Mouse (Mus musculus) right cerebral cortex, postnatal 4 days (tissue): ENCODE results near the gene Cdh3.

Experiments
- DNase-seq: peaks from one replicate; pipeline ENCODE4 v3.0.0-alpha.2; 2022

Cdh3 gene

DNA sequence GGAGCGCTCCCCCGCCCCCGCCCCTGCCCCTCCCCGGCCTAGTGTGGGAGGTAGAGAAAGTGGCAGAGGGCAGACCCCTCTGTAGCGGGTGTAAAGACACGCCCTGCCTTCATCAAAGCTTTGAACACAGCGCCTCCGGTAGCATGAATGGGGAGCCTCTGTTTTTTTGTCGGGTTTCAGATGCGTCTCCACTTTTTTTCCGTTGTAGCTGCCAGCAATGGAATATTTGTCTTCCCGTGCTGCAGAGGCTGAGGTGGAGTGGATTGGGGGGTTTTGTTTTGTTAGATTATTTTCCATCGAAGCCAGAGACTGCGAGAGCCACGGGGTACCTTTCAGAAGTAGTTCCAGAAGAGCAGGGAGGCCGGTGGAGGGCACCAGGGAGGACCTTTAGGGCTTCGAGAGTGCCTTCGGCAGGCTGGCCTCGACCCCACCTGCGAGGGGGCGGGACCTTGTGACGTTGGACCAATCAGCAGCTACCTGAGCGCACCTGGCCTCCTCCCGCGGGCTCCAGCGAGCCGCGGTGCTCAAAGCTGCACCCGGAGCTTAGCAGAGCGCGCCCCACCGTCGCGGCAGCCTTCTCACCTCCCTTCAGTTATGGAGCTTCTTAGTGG lies at the start of gene Cdh3:
Gene Cdh3, plus strand, starts transcription at position 527 of the 611 bp plus-strand sequence.
- peak; percentile 19 for DNase-seq

DNA sequence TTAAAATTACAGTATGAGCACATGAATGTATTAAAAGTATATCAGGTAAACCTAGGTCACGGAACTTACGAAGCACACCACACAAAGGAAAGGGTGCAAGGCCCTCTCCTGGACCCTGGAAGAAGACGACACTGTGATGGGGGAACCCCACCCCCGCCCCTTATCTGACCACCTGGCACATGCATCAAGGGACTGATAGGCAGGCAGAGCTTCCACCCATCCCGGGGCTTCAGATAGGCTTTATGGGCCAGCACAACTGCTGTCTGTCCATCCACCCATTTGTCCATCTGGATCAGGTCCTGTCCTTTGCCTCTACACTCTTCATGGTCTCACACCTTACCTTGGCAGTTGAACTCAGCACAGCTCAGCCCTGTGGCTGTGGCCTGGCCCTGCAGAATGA lies 48.6 kb upstream of the Cdh3 start:
- no peak for DNase-seq

DNA sequence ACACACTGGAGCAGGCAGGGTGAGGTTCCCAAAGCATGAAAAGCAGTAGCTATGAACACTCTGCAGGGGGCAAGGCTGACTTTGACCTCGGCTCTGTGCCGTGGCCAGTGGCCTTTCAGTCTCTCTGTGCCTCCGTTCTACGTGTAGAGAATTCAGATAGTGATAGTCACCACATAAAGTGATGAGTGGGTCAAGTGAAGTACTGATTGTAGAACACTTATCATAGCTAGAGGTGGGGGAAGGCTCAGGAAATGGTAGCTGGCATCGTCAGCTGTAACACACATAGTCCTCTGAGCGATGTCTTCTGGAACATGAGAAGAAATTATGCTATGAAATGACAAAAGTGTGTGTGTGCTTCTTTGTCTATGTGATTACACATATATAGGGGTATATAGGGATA lies 46.9 kb upstream of the Cdh3 start:
- DNase-seq = no peak

DNA sequence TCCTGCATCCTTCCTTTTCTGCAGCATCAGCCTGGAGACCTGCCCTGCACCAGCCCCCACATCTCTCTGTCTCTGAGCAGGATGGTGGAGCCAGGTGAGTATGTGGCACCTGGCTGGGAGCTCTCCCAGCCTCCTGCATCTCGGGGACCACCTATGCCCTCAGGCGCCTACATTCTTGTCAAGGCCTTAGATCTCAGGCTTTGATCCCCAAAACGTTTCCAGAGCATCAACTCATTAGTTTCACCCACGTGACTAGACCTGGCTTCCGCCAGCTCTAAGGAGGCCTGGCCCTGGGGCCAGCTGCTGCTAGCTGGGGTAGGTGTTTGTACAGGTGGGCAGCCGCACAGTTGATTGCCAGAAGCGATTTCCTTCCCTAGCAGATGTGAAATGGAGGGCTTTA lies 41.2 kb upstream of the Cdh3 start:
- DNase-seq = no peak

DNA sequence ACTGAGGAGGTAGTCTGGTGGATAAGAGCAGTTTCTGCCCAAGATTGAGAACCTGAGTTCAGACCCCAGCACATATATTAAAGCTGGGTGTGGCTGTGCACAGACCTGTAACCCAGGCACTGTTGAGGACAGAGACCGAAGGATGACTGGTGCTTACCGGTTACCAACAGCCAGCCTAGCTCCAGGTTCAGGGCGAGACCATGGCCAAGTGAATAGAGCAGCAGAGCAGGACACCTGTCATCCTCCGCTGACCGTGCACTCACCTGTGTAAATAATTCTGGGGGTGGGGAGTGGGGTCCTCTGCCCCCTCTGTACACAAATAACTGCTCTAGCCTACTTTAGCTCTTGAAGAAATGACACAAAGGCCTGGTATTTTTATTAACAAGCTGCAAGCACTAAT lies 36.7 kb upstream of the Cdh3 start:
- DNase-seq = no peak

DNA sequence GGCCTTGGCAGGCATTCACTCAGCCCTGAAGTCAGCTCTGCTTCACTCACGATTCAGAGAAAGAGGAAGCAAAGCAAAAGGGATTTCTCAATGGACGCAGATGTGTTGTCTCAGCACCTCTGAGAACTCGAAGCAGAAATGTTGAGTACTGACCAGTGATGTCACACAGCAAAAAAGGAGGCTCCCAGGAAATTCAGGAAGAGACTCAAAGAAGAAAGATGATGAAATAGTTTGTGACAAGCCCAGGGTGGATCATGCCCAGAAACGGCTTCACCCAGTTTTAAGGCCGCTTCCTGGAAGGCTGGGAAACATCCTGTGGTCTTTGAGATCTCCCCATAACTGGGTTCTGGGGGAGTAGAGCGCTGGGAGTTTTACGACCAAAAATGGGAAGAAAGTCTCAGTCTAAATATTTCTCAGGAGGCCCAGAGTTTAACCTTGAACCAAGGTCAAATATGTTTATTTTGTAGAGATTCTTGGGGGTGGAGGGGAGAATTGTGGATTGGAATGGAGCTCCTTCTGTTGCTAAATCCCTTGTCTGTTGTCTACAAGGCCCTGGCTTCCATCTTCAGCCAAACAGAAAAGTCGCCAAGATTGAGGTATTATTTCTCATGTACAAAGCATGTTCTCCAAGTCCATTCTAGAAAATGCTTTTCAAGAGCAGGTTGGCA lies 10.5 kb upstream of the Cdh3 start, which contains the start of gene 6030452D12Rik:
Gene 6030452D12Rik, plus strand, starts transcription at position 505 of the 668 bp plus-strand sequence.
- no peak for DNase-seq

DNA sequence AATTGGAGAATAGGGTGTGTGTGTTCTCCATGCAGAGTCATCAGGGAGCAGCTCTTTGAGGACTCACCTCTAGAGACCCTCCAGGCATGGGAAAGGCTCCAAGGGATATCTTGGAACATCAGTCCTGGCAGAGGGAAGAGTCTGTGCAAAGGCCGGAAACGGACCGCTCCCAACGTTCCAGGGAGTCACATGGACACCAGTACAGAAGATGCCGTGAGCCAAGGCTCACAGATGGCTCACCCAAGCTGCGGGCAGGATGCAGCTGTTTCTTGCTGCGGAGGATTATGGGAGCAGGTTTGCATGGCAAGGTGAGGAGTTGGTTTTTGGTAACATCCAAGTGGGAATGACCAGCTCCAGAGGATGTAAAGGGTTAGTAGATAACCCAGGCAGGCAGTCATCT lies 6.5 kb upstream of the Cdh3 start:
- DNase-seq = no peak

DNA sequence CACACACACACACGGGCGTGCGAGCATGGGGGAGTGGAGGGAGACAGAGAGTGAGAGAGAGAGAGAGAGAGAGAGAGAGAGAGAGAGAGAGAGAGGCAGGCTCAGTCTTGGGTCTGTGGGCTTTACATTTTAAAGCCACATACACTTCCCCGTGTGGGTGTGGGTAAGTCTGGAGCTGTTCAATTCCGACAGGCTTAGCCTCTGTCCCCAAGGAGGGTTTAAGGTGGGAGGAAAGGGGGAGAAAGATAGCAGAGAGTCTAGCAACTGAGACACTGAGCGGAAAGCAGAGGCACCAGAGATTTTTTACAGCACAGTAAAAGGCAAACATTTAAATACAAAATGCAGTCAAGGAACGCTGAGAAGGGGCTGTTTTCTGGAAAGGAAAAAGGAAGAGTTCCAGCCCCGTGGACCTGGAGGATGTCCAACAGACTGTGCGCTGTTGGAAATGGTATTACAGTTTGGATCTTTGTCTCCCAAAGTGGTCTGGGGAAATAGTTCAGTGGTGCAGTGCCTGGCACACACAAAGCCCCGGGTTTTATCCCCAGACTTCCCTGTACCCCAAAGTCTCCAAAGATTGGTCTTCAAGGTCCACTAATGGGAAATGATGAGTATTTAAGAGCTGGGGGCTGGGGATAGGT lies 5.2 kb upstream of the Cdh3 start:
- DNase-seq = no peak

DNA sequence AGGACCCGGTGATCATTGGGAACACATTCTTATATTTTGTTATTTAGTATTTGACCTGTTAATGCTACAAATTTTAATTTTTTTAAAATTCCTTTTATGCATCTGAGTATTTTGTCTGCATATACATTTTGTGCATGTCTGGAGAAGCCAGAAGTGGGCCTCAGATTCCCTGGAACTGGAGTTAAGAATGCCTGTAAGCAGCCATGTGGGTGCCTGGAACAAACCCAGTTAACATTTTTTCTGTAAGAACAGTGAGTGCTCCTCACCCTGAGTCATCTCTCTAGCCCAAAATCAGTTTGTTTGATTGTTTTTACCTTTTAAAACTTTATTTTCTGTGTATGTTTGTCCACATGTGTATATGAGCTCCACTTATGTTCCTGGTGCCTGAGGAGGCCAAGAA lies 4.6 kb upstream of the Cdh3 start:
- DNase-seq = no peak

DNA sequence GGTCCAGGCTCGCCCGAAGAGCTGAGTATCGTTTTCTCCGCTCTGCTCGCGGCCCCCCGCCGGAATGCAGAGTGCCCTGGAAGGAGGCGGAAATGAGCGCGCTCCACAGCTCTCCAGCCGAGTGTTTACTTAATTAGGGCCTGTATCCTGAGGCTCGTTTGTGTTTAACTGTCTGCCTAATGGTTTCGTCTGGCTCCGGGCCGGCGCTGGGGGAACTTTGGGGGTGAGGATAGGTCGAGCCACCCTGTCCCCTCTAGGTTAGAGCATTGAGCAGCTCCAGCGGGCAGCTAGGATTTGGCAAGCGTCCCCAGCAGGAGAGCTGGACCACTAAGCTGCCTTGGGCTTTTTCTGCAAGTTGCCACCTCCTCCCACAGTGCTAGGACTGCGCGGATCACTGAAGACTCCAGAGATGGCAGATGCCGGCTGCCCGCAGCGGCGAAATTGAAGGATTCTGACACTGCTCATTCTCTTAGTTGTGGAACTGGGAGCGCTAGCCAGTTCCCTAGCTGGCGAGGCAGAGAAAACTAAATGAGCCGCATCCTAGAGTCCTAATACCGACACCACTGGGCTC lies 2.8 kb upstream of the Cdh3 start:
- peak; percentile 32 for DNase-seq

DNA sequence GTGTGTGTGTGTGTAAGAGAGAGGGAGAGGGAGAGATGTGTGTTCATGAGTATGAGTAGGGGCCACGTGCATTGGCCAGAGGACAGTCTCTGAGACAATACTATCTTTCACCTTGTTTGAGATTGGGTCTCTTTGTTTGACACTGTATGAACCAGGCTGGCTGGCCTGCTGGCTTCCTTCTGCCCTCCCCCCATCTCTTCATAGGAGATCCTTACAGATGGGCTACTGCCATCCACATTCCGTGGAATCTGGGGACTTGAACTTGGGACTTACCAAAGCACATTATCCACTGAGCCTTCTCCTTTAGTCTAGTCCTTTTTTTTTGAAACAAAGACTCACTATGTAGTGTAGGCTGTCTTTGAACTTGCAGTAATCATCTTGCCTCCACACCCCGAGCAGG lies 2.2 kb upstream of the Cdh3 start:
- no peak for DNase-seq

DNA sequence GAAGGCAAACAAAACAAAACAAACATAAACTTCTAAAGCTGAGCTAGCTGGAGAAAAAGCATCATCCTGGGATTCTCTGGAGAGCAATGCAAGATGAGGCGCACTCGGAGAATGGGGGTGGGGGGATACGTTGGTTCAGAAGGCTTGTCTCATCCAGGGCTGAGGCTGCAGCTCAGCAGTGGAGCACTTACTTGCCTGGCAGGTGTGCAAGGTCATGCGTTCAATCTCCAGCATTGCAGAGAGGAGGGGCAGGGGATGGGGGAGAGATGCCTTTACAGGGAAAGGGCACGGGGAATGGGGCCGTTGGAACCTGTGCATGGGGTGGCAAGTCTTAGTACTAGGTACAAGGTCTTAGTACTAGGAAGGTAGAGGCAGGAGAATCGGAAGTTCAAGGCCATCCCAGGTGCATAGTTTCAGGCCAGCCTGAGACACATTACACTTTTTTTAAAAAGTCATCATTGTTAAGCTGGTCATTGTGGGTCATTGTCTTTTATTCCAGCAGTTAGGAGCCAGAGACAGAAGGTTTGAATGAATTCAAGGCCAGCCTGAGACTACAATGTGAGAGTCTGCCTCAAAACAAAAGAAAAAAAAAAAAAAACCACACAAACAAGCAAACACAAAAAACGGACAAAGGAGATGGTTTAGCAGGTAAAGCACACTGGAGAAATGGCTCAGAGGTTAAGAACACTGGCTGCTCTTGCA lies 1.5 kb upstream of the Cdh3 start:
- DNase-seq = no peak

DNA sequence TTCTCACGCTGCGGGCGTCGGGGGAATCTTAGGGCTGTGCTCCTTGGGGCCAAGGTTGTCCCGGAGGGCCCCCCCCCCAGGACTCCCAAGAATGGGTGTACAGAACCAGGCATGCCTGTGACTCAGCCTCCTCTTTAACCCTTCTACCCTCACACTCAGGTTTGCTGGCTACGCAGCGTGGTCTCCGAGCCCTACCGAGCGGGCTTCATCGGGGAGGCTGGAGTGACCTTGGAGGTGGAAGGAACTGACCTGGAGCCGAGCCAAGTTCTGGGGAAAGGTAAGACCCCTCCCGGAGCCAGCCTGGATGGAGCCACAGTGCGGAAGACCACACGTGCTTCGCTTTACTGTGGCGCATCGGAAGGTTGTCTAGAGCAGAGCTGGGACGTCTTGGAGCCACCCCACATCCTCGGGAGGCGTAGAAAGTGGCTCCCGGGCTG lies 392 bp downstream of the Cdh3 start:
- no peak for DNase-seq

DNA sequence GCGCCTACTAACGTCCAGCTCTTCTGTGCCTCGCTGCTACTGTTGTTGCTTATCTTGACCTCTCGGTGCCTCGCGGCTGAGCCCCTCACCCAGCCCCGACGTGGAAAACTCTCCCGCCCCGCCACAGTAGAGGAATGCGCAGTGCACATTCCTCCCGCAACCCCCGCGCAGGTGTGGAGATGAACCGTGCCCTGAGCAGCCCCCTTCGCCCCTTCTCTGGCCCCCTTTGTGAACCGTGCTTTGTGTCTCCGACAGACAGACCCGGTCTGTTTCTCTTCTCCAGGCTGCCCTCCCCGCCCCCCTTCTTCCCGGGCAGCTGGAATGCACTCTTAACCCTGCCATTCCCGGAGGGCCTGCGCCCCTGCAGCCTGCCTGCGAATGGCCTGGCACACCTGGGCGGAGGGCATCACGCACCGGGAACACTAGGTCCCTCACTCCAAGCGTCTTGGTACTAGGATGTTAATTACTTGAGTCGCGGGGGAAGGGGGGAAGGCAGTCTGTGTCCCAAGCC lies 895 bp downstream of the Cdh3 start:
- DNase-seq = no peak

DNA sequence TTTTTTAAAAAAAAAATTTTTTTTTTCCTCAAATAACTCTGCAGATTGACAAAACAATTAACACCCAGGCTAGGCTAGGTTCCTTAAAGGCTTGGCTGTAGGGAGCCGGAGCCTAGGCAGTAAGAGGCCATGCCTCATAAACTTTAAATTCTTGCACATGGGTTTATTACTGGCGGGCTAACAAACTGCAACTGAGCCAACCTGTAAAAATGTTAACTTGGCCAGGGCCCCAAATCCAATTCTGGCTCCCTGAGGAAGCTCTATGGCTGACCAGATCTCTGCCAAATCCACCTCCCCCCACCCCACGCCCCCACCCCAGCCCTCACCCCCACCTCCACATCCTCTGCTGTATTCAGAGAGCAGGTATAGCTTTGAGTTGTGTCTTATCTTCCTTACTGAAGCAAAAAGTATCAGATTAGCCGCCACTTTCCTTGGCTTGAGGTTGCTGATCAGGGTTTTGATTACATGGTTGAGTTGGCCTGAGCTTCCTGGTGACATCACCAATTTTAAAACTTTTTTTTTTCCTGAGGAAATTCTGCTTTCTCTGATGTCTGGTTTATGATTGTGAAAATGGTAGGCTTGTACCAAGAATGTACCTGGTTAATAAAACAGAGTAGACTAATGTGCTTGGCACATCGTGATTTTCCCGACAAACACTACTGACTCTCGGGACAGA lies 1.9 kb downstream of the Cdh3 start:
- no peak for DNase-seq

DNA sequence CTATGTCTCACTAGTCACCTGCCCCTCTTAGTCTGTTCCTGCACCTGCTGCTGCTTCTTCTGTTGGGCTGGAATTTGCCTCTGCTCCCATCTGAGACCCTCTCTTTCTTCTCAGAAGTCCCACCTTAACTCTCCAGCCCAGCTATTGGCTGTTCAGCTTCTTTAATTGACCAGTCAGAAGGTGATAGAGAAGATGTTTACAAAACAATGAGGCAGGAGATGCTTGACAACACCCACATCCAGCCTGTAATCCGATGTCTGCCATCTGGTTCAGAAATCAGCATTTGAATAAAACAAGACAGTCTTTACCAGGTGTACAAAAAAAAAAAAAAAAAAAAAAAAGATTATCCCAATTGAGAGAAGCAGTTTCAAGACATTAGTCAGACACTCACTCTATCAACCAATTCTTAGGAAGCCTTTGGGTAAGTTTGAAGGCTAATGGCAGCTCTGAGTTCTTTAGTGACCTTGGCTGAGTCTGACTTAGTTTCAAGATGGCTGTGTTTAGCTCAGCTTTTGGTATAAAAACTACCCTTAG lies 5.3 kb downstream of the Cdh3 start:
- no peak for DNase-seq

DNA sequence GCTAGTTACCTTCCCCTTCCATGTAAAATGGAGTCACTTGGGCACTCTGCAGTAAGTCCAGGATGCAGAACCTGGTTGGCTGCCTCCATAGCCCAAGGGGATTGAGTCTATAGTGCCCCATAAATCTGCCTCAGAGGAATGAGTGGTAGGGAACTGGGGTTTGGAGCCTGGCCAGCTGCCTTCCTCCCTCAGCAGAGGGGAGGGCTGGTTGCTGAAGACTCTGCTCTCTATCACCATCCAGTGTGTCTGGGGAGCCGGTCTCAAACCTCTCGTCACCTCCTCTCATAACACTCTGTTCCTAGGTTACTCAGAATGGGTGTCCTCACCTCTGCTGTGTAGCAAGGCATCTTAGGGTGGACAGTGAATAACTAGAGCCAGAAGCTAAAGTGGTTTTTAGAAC lies 5.9 kb downstream of the Cdh3 start:
- no peak for DNase-seq

DNA sequence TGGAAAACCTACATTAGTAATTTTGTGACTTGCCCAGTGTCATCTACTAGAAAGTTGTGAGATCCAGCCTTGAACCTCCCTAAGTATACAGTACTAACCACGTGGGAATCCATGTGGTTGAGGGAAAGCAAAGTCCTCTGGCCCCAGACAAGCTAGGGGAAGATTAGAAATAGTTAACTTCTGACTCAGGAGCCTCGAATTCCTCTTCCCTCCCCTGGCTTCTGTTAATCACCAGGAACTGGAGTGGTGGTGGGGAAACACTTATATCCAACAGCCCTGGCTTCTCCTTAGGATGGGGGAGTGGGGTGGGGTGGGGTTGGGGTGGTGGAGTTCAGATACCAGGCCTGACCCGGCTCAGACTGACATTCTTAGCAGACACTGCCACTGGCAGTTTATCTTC lies 8.1 kb downstream of the Cdh3 start:
- DNase-seq = no peak

DNA sequence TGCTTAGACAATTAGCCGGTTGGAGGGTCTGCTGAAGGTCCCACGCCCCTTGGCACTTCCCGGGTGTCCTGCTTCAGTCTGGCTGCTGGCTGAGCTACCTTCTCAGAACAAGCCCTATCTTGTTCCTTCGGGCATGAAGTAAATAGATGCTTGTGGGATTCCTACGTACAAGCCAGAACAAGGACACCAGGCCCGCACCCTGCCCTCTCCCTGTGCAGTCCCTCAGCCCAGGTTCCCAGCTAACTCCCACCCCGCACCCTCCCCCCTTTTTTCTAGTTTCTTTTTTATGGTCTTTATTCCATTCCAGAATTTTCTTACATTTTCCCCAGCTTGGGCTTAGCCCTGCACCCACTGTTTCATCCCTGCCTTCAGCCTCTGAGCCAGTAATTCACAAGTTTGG lies 9.9 kb downstream of the Cdh3 start:
- DNase-seq = no peak

DNA sequence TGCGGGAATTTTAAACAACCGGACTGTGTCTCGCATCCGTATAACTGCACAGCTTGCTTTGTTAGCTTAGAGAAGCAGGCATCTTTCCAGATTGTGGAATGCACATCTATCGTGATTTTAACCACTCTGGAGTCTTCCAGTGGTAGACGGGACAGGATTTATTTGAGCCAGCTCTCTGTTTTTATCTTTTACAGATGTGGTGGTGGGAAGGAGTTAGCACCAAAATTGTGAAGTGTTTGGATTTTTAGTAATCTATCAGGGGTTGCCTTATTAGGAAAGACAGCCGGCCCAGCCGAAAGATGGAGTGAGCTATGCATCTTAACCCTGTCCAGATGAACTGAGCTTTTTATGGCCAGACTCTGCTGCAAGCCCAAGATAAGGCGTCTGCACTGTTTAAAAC lies 11.2 kb downstream of the Cdh3 start:
- no peak for DNase-seq

DNA sequence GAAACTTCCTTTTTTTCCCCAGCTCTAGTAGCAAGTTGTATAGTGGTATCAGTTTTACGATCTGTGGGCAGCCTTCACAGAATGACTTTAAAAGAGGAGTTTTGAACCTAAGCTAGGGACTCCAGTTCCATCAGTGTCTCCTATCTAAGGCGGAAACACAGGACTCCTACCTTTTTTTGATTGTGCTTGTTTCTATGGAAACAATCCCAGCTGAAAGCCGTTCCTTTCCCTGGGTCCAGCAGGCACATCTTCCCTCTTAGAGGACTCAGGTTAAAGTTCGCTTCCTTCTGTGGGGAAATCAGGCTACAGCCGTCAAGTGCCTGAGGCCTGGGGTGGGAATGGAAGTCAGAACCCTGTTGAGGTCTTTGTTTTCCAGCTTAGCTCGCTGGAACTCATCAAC lies 16.0 kb downstream of the Cdh3 start:
- no peak for DNase-seq
